Mouse (Mus musculus) CD8-positive naive resting alpha-beta T cell, adult 2 months (primary cell): ENCODE results near the gene Dtymk.
"Not testable (repeated sequence)": the region's sequence is repeated elsewhere in the genome, so short reads cannot be mapped to it uniquely, and the experiment has no call there.

Source experiments
- DNase-seq, 2 experiments: peaks; one replicate each; pipeline ENCODE4 v3.0.0; 2022; ENCODE audit warnings: low read depth in 2 of 2, low spot score in 2 of 2

The Dtymk gene

DNA sequence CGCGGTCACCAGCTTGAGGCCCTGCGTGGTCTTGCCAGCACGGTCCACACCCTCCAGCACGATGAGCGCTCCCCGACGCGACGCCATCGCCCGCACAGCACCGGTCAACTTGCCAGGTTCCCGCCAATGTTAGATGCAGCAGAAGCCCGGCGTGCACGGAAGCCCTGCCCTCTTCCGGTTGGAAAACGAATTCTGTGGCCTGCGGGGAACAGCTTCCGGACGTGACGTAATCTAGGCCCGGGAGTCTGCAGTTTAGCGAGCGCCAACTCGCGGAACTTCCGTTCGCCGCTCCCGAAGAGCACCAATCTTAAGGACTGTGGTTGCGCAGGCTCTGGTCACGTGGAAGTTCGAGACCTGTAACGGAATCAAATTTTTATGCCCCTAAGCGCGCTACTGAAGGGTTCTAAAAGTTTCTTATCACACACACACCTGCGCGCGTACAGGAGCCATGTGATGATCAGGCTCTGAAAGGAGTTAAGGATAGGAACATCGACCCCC is at the start of gene Dtymk:
Gene Dtymk (minus strand): TSS at position 194 of the 498 bp plus-strand sequence.
- peak; percentile 84 to 85 for DNase-seq

DNA sequence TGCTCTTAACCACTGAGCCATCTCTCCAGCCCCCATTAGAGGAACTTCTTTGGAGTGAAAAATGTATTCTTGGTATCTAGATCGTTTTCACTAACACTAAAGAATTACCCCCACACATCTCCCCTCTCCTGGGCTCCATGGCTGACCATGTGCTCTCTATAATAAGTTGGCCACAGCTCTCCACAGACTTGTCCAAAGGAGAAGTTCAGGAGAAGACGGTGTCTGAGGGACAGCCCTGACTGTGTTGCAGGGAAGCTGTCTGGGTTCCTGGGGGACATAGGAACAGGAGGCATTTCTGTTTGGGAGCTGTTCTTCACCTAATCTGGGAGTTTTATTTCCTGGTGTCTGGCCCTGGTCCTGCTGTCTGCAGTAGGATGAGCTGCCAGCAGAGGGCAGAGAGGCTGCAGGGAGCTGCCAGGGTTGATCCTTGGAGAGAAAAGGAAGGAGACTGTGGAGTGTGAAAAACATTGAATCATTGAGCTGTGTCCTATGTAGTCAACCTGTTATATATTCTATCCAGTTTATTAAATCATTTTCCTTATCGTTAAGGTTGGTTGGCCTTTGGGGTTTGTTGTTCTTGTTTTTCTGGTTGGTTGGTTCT is 44.1 kb upstream of the Dtymk start:
- not testable (repeated sequence) for DNase-seq

DNA sequence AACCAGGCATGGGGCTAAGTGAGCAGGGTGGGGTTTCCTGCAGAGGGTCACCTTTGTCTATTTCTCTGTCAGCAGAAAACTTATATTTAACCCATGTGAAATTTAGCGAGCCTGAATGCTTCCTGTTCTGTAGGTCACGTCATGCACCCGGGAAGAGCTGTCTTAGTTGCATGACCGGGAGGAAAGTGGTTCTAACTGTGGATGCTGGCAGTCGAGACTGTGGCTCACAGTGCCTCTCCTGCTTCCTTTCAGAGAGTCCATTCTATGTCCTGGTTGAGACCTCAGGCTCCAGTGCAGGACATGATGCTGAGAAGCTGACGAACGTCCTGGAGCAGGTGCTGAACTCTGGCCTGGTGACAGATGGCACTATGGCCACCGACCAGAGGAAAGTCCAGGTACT is 36.8 kb upstream of the Dtymk start:
- not testable (repeated sequence) for DNase-seq

DNA sequence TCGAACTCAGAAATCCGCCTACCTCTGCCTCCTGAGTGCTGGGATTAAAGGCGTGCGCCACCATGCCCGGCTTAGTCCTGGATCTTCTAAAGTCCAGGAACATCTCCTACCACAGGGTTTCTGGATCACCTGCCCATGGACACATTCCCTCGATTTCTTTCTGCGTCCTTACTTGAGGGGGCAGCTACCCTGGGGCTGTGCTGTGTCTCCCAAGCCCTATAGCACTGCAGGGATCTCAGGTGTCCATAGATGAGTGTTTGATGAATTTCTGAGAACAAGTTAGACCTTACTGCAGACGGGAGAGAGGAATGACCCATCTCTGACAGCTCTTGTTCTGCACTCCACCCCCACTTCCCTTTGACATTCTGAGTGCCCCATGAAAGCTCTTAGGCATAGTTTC is 35.6 kb upstream of the Dtymk start:
- DNase-seq, result no peak

DNA sequence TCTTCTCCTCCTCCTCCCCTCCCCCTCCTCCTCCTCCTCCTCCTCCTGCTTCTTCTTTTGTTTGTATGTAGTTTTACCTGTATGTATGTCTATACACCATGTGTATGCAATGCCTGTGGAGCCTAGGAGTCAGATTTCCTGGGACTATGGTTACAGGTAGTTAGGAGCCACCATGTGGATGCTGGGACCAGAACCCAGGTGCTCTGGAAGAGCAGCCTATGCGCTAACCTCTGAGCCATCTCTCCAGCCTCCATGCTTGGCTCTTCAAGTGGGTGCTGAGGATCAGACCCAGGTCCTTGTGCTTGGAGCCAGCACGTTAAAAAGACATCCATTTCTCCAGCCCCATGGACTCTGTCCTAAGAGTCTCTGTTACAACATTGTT is 34.8 kb upstream of the Dtymk start:
- DNase-seq, result no peak

DNA sequence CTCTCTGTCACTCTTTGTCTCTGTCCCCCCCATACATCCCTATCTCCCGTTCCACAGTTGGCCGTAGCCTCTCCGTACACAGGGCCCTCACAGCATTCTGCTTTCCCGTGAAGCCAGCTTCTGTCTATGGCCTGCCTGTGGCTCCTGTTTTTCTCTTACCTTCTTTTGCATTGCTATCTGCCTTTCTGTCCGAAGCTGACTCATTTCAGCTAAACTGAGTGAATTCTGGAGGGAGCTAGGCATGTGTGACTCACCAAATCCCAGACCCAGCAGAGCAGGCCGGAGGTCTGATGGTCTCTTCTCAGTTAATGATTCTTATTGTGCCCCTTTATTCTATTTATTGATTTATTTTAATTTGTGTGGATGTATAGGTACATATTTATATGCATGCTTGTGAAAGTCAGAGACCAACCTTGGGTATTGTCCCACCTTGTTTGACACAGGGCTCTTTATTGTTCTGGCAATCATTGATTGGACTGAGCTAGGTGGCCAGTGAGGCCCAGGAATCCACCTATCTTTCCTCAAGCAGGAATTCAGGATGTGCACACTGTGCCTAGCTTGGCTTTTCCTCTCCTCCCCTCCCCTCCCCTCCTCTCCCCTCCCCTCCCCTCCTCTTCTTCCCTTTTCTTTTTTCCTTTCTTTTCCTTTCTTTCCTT is 34.3 kb upstream of the Dtymk start:
- DNase-seq, result no peak

DNA sequence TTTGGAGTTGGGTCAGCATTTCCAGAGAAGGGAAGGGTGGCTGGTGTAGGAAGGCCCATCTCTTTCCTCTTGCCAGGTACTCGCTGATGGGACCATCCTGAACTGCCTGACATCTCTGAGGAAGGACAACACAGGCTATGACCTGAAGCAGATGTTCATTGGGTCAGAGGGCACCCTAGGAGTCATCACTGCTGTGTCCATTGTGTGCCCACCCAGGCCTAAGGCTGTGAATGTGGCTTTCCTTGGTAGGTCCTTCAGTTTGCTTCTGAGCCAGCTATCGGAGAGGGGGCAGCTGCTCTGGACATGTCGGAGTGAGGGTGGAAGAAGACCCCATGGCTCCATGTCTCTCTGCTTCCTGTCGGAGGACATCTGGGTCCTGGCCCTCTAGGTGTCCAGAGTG is 33.5 kb upstream of the Dtymk start:
- no peak for DNase-seq

DNA sequence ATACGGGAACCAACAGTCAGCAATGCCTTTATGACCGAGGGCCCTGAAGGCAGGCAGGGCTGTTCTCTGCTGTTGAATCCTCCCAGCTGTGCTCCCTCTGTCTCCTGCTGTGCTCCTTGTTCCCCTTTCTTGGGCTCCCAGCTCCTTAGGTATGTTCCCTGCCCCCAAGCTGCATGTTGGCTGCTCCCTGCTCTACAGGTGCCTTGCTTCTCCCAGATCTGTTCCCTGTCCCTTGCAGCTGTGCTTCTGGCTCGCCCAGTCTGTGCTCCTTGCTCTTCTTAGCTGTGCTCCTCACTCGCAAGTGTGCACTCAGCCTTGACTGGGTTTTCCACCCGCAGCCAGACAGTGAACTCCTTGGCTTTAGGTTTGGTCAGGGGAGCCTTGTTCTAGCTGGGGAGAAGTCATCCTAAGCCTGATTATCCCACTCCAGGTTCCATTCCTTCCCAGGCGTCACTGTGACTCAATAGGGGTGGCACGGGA is 33.0 kb upstream of the Dtymk start:
- DNase-seq, result no peak

DNA sequence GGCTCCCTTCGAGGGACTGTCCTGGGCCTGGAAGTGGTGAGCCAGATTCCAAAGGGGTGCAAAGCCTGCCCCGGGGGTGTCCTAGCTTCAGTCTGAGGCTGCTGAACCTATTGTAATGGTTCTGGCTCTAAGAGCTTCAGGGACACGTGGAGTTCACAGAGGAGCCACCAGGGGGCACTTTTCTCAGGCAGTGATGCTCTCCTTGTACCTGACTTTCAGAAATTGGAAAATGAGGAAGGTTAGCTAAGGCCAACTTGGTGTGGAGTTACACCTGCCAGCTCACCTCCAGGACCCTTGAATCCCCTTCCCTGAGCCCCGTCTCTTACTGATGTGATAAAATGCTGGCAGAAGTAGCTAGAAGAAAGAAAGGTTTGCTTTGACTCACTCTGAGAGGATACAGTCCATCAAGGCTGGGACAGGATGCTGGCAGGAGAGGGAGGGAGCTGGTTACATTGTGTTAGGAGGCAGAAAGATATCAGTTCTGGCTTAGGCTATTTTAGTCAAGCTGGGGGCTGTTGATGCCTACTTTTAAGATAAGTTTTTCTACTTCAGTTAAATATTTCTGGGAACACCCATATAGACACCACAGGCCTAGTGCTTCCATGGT is 31.1 kb upstream of the Dtymk start:
- not testable (repeated sequence) for DNase-seq

DNA sequence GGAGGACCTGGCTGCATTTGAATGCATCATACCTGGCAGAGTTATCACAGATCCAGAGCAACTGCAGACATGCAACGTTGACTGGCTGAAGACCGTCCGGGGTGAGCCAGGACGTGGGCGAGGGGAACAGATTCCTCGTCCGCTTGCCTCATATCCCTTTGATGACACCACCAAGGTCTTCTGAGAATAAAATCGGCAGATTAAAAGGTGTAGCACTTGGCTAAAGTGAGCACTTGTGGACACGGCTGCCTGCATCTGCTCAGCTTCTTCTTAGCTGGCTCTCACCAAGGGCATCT is 24.8 kb upstream of the Dtymk start:
- DNase-seq, result no peak

DNA sequence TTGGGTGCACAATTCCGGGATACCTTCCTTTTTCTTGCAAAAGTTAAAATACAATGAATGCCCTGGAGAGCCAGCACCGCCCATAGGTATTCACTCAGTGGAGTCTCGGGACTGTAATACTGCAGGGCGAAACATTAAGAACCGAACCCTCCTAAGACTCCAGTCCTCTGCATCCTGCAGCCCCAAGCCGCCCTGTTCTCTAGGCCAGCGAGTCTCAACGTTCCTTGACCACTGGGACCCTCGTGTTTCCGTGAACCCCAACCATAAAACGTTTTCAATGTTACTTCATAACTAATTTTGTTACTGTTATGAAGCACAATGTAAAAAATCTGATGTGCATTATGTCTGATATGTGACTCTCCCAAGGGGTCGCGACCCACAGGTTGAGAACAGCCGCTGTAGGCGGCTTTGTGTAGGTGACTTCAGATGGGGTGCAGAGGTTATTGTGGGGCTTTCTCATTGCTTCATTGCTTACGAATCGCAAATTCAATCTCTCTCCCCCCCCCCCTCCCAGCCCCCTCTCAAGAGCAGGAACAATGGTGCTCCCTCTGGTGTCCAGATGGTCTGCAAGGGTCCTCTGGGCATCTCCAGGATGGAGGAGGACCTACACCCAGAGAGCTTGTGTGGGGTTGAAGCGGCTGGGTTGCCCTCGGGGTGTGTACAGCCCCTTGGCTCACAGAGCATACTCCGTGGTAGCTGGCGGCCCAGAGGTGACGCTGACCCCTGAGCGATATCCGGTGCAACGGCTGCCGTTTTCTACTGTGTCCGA is 24.2 kb upstream of the Dtymk start:
- DNase-seq, result no peak

DNA sequence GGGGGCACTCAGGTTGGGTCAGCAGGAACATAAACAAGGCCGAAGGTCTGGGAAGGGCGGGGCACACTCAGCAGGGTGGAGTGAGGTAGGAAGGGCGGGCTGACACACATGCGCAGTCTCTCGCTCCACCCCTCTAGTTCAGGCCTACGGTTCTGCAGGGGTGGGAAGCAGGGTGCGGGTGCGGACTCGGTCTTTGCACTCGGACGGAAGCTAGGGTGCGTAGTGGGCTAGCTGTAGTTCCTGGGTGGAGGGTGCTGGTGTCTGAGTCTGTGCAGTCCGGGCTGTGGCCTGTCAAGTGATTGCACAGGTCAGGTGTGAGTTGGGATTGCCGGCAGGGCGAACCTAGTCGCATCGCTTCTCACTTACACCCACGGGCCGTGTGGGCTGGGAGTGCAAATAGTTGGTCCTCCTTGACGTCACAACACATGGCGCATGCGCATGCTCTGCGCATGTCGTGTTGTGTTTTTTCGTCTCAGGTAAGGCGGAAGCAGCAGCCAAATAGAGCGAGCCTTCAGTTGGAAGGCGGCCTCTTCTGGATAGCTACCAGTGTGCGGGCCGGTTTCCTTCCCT is 23.5 kb upstream of the Dtymk start:
- DNase-seq, result peak; percentile 89 to 92

DNA sequence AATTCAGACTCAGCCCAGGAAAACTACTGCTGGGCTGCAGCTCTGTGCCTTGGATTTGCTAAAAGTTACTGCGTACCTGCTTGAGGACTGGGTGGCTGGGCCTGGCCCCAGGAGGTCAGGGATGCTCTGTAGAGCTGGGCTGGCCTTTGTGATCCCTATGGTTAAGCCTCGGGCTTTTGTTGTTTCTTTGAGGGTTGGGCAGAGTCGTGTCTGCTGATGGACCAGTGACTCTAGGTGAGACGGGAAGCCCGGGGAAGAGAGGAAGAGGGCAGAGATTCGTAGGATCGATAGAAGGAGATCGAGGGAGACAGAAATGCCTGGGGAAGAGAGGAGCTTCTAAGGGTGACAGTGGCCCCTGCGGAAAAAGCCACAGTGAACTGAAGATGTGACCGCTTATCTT is 22.9 kb upstream of the Dtymk start, which contains the start of gene D2hgdh:
Gene D2hgdh (plus strand): TSS at position 301 of the 400 bp plus-strand sequence.
- DNase-seq, result no peak

DNA sequence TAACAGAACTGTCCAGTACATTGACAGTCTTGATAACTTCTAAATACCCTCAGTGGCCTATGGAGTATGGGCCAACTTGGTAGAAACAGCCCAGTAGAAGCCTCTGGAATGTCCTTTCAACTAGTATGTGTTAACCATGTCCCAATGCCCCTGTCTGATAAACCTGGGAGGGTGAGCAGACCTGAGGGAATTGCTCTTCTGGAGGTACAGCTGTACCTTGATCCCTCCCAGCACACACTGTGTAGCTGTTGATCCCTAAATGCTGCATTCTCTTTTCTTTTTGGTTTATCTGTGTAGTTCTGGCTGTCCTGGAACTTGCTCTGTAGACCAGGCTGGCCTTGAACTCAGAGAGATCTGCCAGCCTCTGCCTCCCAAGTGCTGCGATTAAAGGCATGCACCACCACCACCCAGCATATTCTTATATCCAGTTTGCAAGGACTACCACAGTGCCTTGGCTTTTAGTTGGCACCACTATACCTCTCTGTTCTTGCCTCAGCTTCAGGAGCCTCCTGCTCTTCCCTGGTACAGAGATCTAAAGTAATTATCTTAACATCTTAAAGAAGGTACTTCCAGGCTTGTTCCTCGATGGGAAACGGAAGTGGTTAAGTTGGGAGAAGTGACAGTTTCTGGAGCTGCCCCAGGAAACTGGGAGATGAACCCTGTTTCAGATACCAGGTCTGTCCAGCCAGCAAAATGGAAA is 22.2 kb upstream of the Dtymk start:
- no peak for DNase-seq

DNA sequence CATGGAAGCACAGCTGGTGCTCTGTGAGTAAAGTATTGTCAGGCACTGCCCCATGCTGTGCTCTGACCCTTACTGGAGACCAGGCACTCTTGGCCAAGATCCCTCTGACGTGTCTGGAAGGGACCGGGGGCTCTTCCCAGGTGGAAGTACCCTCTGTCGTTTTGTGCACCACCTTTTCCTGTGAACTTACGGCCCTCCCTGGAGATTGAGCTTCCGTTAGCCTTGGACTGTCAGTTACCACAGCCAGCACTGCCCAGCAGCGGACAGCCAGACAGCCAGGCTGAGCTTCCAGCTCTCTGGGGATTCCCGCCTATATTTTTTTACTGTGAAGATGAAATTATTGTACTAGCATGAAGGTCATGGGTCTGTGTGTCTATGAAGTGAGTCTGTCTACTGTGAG is 17.0 kb upstream of the Dtymk start:
- DNase-seq, result no peak

DNA sequence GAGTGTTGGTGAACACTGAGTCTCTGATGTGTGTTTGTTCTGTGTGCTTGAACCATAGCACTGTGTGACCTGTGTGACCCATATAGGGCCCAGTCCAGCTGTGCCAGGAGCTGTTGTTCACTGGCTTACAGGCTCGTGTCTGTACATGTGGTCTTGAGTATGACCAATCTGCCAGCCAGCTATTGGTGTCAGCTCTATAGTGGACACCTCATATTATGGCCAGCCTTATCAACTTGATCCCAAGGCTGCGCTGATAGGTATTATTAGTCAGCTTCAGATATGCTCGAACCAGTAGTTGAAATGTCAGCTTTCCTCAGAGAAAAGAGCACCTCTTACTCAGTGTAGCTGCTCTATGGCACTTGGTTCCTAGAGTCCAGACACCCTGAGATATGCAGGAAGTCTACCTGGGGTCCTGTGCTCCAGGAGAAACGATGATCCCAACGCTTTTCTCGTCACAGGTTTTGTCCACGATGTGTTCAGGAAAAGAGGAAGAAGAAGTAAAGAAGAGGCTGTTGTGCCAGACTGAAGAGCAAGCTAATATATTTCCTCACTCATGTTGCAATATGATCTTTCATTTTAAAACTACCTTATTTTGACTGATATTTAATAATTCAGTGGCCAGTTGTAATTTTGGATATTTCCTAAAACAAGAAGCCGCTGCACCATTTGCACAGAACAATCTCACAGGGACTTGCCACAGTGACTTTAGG is 16.2 kb upstream of the Dtymk start:
- no peak for DNase-seq

DNA sequence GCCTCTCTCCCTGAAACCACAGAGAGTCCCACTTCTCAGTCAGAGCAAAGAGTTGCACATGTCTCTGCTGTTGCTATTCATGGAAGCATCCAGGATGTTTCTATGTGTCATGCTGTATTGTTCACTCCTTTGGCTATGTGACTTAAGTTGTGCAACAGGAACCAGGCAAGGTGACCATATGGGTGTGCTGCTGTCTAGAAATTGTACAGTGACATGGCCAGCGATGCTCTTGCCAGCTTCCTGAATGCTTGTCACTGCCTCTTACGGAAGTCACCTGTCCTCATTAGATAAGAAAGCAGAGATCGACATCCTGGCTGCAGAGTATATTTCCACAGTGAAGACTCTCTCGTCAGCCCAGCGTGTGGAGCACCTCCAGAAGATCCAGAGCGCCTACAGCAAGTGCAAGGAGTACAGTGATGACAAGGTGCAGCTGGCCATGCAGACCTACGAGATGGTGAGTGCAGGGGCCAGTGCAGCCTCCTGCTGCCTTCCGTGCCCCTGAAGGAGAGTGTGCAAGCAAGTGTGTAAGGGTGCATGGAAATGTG is 9.8 kb upstream of the Dtymk start:
- no peak for DNase-seq

DNA sequence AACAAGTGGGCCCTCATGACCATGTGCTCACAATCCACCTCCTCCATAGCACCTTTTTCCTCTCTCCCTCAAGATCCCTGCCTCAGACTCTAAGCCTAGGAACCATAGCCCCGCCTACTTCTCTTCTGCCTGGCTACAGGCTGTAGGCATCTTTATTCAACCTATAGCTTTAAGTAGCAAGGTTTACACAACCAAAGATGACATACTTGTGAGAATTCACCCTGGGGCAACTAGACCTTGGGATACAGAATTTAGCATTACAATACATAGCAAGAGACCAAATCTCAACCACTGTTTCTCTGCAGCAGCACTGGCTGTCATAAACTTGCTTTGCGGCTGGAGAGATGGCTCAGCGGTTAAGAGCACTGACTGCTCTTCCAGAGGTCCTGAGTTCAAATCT is 8.3 kb upstream of the Dtymk start:
- DNase-seq, result no peak

DNA sequence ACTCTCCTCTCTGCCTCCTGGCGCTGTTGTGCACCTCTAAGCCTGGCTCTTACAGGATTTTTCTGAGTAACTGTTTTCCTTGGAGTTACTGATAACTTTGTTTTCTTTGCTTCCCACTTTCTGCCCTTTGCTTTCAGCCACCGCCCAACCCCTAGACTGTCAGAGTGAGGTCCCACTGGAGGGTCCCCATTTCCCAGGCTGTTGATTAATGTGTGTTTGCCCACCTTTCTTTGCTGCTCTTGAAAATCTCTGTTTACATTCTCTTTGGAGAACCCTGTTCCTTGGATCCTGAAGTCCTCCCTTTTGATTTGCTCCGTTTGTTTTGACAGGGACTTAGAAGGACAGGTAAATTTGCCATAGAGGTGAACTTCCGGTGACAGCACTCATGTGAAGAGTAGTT is 7.1 kb upstream of the Dtymk start:
- no peak for DNase-seq
